Mouse (Mus musculus) liver, postnatal 0 days (tissue): ENCODE measurements at regions not wholly inside any gene's neighbourhood (a gene's known extent, or its start where the extent isn't known, plus 50 kb on each side); places are given as distances from the start of the nearest gene placed in this dataset.

Source experiments
- CTCF ChIP-seq: sonication (generic); IDR thresholded peaks from 2 replicates; pipeline ENCODE4 v1.5.1; 2016; ENCODE audit warnings: antibody characterized with exemption, low read depth
- EP300 ChIP-seq: IDR thresholded peaks from 2 replicates; pipeline ENCODE4 v1.6.1; 2016; ENCODE audit warnings: antibody characterized with exemption, low read depth, mild to moderate bottlenecking

DNA sequence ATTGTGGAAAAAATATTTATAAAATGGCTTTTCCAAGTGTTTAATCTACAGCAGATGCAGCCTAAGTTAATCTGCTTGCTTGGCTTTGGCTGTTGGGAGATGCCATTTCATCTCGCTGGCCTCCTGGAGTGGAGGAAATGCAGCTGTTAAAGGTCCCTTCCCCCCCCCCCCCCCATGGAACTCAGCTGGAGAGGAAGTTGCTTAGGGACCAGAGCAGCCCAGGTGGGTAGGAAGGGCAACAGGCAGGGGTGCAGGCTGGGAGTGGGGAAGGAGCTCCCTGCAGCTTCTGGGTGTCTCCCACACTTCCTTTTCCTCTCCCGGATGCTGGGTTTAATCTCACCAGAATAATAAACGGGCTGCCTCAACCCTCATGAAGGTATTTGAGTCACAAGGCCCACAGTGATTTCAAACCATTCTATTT is 104.0 kb upstream of the Pmepa1 start:
- TF ChIP-seq CTCF = no peak
- TF ChIP-seq EP300 = no peak
